Mouse (Mus musculus): ENCODE measurements around the gene Mta1. TPM values are rescaled to one million over a fixed set of nuclear protein-coding genes. Genes with fewer than 3 reads are reported as not detected.

Gene Mta1
- polyA plus RNA-seq, 1 experiment from 2014 or later, result 11.3 TPM

DNA sequence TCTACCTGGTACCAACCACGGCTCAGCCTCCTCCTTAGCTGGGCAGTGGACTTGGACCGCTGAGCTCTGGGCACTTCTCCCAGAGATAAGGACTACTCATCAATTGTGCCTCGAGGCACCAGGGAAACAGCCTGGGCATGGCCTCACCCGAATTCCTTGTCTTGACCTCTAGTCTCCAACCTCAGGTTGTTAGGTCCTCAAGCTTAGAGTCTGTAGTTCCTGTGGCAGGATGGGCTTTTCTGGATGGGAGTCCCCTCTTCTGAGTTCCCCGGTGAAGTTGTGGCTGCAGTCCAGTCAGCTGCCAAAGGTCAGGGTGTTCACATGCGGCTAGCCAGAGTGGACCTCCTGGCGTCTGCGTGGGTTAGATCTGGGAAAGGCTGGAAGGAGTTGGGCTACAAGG is 53.0 kb downstream of the Mta1 start:
- ATAC-seq (ENCODE audit: insufficient number of reproducible peaks, low FRiP score), result no peak
- 53% methylated on average over 8 of the region's 8 CpGs for WGBS
- Histone ChIP-seq H3K27me3 (replicated peaks) (no peaks in the 10 kb centered on the region), H3K4me1 (replicated peaks) (peaks cover 86% of the 10 kb centered on the region), H3K4me3 (no peak overlapping the region; the same call in 1 of the 2 replicates), H3K9ac (no peak overlapping the region), H3K9me3 (replicated peaks) (no peaks in the 10 kb centered on the region), H3K4me2 (peak overlapping the region; percentile 82), H3K36me3 (peaks cover 5% of the 10 kb centered on the region; the same call in 1 of the 2 replicates), H3K27ac (ENCODE audit: poor library complexity, severe bottlenecking) (no peak overlapping the region)

DNA sequence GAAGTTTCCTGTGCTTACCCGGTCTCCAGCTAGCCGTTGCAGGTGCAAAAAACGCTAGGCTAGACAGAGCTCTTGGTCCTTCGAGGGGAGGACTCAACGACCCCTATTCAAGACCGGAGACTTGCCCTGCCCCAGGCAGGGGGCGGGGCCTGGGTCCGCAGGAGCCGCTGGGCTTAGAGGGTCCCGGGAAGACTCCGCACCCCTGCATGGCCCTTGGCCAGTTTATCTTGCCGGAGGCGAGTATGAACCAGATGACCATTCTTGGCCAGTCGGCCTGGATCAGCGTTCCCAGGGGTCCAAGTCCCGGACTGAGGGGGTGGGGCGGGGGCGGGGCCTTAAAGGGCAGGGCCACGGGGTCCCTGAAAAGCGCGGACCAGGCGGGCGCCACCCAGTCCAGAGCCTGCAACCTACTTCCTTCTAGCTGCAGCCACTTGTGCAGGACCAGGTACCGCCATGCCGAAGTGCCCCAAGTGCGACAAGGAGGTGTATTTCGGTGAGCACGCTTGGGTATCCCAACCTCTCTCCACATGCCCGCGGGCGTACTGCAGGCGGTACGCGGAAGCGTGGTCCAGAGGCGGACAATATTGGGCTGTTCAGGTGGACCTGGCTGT is 53.7 kb downstream of the Mta1 start:
- Histone ChIP-seq H3K9ac (peak overlapping the region; percentile 69), H3K36me3 (peaks cover 5% of the 10 kb centered on the region; the same call in 1 of the 2 replicates), H3K27ac (ENCODE audit: poor library complexity, severe bottlenecking) (0 out of 2 replicates have a peak overlapping the region, but pooled peaks have one; percentile 2), H3K9me3 (replicated peaks) (no peaks in the 10 kb centered on the region), H3K4me2 (peak overlapping the region; percentile 82), H3K27me3 (replicated peaks) (no peaks in the 10 kb centered on the region), H3K4me3 (peak overlapping the region; percentile 62), H3K4me1 (replicated peaks) (peaks cover 81% of the 10 kb centered on the region)
- ATAC-seq (ENCODE audit: insufficient number of reproducible peaks, low FRiP score), result no peak
- WGBS, result under 1% methylated on average over 36 of the region's 36 CpGs

DNA sequence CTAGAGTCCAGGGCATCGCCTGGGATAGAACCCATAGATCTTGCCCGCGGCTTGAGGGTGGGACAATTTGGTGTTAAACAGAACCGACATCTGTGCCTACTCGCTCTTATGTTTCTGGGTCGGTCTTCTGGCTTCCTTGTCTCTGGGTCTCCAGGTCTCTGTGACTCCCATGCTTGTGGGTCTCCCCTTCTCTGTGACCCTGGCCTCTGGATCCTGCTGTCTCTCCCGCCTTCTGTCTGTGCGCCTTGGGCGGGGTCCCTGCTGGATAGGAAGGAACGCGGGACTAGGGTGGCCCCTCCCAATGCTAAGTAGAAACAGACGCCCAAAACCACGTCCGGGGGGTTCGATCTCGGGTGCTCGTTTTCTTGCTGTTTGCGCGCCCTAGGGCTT is 54.2 kb downstream of the Mta1 start:
- Histone ChIP-seq H3K9me3 (replicated peaks) (no peaks in the 10 kb centered on the region), H3K9ac (peak overlapping the region; percentile 69), H3K27ac (ENCODE audit: poor library complexity, severe bottlenecking) (0 out of 2 replicates have a peak overlapping the region, but pooled peaks have one; percentile 2), H3K4me2 (peak overlapping the region; percentile 82), H3K4me3 (peak overlapping the region; percentile 62), H3K4me1 (replicated peaks) (peaks cover 81% of the 10 kb centered on the region), H3K36me3 (peaks cover 5% of the 10 kb centered on the region; the same call in 1 of the 2 replicates), H3K27me3 (replicated peaks) (no peaks in the 10 kb centered on the region)
- no peak for ATAC-seq (ENCODE audit: insufficient number of reproducible peaks, low FRiP score)
- 11% methylated on average over 19 of the region's 19 CpGs for WGBS

DNA sequence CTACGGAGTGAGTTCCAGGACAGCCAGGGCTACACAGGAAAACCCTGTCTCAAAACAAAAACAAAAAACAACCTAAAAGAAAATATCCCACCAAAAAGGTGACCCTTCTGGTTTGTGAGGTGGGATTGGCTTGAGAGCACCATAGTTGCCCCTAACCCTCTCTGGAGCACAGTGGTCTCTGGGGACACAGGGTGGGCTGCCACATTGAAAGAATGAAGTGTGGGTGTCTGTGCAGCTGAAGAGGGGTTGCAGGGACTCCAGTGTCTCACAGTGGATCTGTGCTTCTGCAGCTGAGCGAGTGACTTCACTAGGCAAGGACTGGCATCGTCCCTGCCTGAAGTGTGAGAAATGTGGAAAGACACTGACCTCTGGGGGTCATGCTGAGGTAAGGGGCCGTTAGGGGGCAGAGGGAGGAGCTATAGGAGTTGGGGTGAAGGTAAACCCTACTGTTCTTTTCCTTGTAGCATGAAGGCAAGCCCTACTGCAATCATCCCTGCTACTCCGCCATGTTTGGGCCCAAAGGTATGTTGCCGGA is 55.0 kb downstream of the Mta1 start:
- WGBS, result 72% methylated on average over 6 of the region's 6 CpGs
- no peak overlapping the region for H3K27ac ChIP-seq (ENCODE audit: poor library complexity, severe bottlenecking)
- peak overlapping the region; percentile 62 for H3K4me3 ChIP-seq
- H3K9me3 ChIP-seq (replicated peaks), result no peaks in the 10 kb centered on the region
- no peak for ATAC-seq (ENCODE audit: insufficient number of reproducible peaks, low FRiP score)
- no peaks in the 10 kb centered on the region for H3K27me3 ChIP-seq (replicated peaks)
- peaks cover 77% of the 10 kb centered on the region for H3K4me1 ChIP-seq (replicated peaks)
- no peak overlapping the region for H3K9ac ChIP-seq
- H3K36me3 ChIP-seq, result peaks cover 6% of the 10 kb centered on the region; the same call in 1 of the 2 replicates
- H3K4me2 ChIP-seq, result peak overlapping the region; percentile 82

DNA sequence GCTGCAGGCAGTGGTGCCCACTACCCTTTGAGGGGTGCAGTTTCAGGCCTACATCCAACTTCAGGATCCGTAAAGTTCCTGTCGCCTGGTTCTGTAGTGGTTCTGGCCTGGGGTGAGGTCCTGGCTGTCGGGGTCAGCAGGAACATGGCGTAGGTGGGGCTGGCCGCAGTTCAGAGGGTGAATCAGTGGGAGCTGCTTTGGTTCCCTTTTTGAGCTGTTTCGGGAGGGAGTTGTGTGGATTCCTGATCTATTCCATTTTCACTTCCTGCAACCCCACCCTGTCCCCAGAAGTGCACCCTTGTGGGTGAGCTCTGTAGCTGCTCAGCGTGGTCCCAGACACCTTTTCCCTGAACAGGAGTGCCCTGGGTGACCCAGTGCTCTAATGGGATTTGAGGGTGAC is 55.9 kb downstream of the Mta1 start:
- peaks cover 67% of the 10 kb centered on the region for H3K4me1 ChIP-seq (replicated peaks)
- no peaks in the 10 kb centered on the region for H3K27me3 ChIP-seq (replicated peaks)
- H3K27ac ChIP-seq (ENCODE audit: poor library complexity, severe bottlenecking), result no peak overlapping the region
- H3K36me3 ChIP-seq, result peaks cover 10% of the 10 kb centered on the region; the same call in 1 of the 2 replicates
- H3K9ac ChIP-seq, result 0 out of 2 replicates have a peak overlapping the region, but pooled peaks have one; percentile 23
- ATAC-seq (ENCODE audit: insufficient number of reproducible peaks, low FRiP score), result no peak
- no peak overlapping the region for H3K4me3 ChIP-seq
- 93% methylated on average over 7 of the region's 7 CpGs for WGBS
- H3K4me2 ChIP-seq, result no peak overlapping the region
- no peaks in the 10 kb centered on the region for H3K9me3 ChIP-seq (replicated peaks)

DNA sequence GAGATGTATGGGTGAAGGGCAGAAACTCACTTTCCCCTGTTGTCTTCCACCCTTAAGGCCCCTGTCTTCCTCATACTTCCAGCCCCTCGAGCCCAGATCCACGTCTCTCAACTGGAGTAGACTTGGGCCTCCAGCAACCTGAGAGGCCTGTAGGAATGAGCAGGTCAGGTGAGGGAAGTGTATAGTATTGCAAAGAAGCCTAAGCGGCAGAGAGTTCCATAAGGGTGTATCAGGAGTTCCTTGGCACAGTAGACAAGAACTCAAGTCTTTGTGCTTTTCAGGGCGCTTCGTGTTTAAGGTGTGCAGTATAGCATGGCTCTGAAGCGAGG is 56.6 kb downstream of the Mta1 start:
- Histone ChIP-seq H3K4me3 (peak overlapping the region; percentile 47), H3K4me1 (replicated peaks) (peaks cover 61% of the 10 kb centered on the region), H3K4me2 (peak overlapping the region; percentile 86), H3K27ac (ENCODE audit: poor library complexity, severe bottlenecking) (no peak overlapping the region), H3K36me3 (peaks cover 10% of the 10 kb centered on the region; the same call in 1 of the 2 replicates), H3K27me3 (replicated peaks) (no peaks in the 10 kb centered on the region), H3K9me3 (replicated peaks) (no peaks in the 10 kb centered on the region), H3K9ac (peak overlapping the region; percentile 70; the same call in 1 of the 2 replicates)
- no peak for ATAC-seq (ENCODE audit: insufficient number of reproducible peaks, low FRiP score)
- WGBS, result 77% methylated on average over 6 of the region's 6 CpGs

DNA sequence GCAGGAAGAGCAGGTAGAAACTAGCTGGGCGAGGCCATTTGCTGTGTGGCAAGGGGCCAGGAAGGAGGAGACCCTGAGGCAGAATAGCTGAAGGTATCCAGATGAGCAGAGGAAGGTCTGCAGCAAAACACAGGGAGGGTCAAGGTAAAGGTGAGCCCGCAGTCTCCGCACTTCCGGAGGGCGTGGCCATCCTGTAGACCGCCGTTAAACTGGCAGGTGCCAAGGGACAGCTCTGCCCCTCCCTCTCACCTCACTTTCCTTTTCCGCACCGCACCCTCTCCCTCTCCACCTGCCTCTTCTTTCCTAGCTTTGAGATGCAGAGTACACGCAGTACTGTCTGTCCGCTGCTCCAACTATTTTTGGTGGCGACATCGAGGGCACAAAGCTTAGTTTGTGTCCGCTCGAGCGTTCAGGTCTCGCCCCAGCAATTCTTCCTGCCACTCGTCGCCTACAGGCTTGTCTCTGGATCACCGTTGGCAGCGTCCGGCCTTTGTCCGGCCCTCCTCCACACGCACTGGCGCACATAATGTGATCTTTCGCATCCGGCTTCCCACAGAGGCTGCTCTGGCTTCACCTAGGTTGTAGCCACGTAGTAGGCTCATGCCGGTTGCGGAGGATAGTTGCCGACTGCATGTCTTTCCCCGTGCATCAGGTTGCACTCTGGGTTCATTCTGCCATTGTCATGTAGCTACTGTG is 57.1 kb downstream of the Mta1 start:
- Histone ChIP-seq H3K4me2 (peak overlapping the region; percentile 86), H3K27ac (ENCODE audit: poor library complexity, severe bottlenecking) (peak overlapping the region; percentile 82), H3K4me1 (replicated peaks) (peaks cover 57% of the 10 kb centered on the region), H3K36me3 (peaks cover 10% of the 10 kb centered on the region; the same call in 1 of the 2 replicates), H3K4me3 (peak overlapping the region; percentile 47), H3K27me3 (replicated peaks) (no peaks in the 10 kb centered on the region), H3K9ac (peak overlapping the region; percentile 70), H3K9me3 (replicated peaks) (no peaks in the 10 kb centered on the region)
- 4% methylated on average over 31 of the region's 32 CpGs for WGBS
- peak; percentile 1; the same call in 1 of the 2 replicates for ATAC-seq (ENCODE audit: insufficient number of reproducible peaks, low FRiP score)

DNA sequence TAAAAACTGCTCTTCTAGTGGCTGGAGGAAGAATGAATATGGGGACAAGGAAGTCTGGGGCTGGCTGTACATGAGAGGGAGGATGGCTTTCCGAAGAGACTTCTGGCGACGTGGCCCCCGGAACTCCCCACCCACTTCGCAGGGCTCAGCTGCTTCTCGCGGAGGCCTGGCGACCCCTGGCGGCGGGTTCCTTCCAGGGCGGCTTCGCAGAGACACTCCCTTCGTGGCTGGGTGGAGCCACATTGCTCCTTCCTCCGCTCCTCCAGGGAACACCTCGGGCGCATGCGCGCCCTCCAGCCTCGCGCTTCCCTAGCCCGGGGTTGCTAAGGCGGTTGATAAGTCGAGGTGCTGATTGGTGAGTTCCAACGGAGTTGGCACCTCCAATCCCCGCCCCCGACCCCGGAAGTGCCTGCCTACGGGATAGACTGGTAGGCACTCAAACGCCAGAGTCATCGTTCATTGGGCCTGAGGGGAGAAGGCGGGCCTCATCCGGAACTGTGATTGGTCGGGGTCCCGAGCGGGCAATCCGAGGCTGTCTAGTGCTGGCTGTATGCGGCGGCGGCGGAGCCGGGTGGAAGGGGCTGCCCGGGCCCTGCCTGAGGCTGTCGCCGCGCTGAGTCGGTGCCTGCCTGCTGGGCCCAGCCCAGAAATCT is 57.9 kb downstream of the Mta1 start, which contains the start of gene Tedc1:
Gene Tedc1, plus strand, starts transcription at position 535 of the 653 bp plus-strand sequence.
- H3K4me1 ChIP-seq (replicated peaks), result peaks cover 49% of the 10 kb centered on the region
- peak within 1 kb of the TSS; percentile 70 for H3K9ac ChIP-seq
- H3K4me3 ChIP-seq, result peak within 1 kb of the TSS; percentile 55
- no peaks in the 10 kb centered on the region for H3K27me3 ChIP-seq (replicated peaks)
- under 1% methylated on average over 46 of the region's 46 CpGs for WGBS
- no peaks in the 10 kb centered on the region for H3K9me3 ChIP-seq (replicated peaks)
- H3K27ac ChIP-seq (ENCODE audit: poor library complexity, severe bottlenecking), result peak within 1 kb of the TSS; percentile 82
- ATAC-seq (ENCODE audit: insufficient number of reproducible peaks, low FRiP score), result peak; percentile 94
- H3K36me3 ChIP-seq, result peaks cover 11% of the 10 kb centered on the region; the same call in 1 of the 2 replicates
- peak within 1 kb of the TSS; percentile 86 for H3K4me2 ChIP-seq

DNA sequence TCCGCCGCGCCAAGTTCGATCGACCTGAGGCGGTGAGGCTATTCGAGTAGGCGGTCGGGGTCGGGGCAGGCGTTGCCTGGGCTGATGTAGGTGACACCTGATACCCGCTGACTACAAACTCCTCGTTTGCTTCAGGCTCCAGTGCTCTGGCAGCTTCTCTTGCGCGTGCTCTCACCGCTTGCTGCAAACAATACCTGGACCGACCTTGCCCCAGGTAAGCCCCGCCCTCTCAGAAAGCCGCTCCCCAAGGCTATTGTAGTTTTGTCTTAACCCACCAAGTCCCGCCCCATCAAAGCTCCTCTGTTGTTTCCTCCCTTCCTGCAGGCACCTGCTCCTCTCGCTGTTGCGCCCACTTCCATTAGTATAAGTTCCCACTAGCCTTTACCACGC is 58.5 kb downstream of the Mta1 start:
- peaks cover 44% of the 10 kb centered on the region for H3K4me1 ChIP-seq (replicated peaks)
- H3K36me3 ChIP-seq, result peaks cover 16% of the 10 kb centered on the region
- H3K27ac ChIP-seq (ENCODE audit: poor library complexity, severe bottlenecking), result no peak overlapping the region
- peak overlapping the region; percentile 55 for H3K4me3 ChIP-seq
- H3K9ac ChIP-seq, result peak overlapping the region; percentile 56
- peak overlapping the region; percentile 85 for H3K4me2 ChIP-seq
- no peak for ATAC-seq (ENCODE audit: insufficient number of reproducible peaks, low FRiP score)
- H3K27me3 ChIP-seq (replicated peaks), result no peaks in the 10 kb centered on the region
- WGBS, result 1% methylated on average over 23 of the region's 23 CpGs
- H3K9me3 ChIP-seq (replicated peaks), result no peaks in the 10 kb centered on the region

DNA sequence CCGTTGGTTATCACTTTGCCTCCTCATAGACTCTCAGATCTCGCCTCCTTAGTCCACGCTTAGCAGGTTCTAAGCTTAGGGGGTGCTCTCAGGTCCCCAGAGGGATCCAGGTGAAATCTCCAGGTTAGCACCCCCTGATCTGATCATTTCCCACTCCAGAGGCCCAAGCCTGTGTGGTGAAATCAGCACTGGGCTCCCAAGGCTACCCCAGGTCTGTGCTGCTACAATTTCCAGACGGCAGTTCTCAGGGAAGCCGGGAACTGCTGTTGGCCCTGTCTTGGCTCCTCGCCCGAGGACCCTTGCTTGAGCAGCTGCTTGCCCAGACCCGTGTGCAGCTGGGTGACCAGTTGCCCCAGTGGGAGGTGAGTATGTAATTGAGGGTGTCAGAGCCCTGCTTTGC is 58.9 kb downstream of the Mta1 start:
- Histone ChIP-seq H3K9me3 (replicated peaks) (no peaks in the 10 kb centered on the region), H3K4me1 (replicated peaks) (peaks cover 41% of the 10 kb centered on the region), H3K4me2 (peak overlapping the region; percentile 85), H3K27ac (ENCODE audit: poor library complexity, severe bottlenecking) (no peak overlapping the region), H3K27me3 (replicated peaks) (no peaks in the 10 kb centered on the region), H3K36me3 (peaks cover 21% of the 10 kb centered on the region), H3K9ac (peak overlapping the region; percentile 56), H3K4me3 (peak overlapping the region; percentile 55)
- ATAC-seq (ENCODE audit: insufficient number of reproducible peaks, low FRiP score), result no peak
- 38% methylated on average over 8 of the region's 8 CpGs for WGBS

DNA sequence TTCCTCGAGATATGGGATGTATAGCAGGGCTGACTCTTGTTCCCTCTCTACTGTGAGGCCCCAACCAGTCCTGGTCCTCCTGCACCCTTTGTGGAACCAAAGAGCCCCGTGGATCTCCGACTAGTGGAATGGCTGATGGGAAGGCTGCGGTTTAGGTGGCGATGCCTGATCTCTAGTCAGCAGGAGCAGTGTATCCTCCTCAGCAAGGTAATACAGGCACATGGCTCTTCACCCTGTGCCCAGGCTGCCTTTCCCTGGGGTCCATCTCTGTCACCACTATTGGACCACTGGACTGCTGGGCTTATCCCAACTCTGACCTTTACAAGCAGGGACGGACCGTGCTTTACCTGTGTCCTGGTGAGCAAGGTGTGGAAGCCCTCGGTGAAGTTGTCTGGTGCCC is 59.4 kb downstream of the Mta1 start:
- Histone ChIP-seq H3K27me3 (replicated peaks) (no peaks in the 10 kb centered on the region), H3K9ac (no peak overlapping the region), H3K27ac (ENCODE audit: poor library complexity, severe bottlenecking) (no peak overlapping the region), H3K9me3 (replicated peaks) (no peaks in the 10 kb centered on the region), H3K4me1 (replicated peaks) (peaks cover 36% of the 10 kb centered on the region), H3K36me3 (peaks cover 26% of the 10 kb centered on the region), H3K4me3 (no peak overlapping the region), H3K4me2 (peak overlapping the region; percentile 85; the same call in 1 of the 2 replicates)
- ATAC-seq (ENCODE audit: insufficient number of reproducible peaks, low FRiP score), result no peak
- 86% methylated on average over 8 of the region's 8 CpGs for WGBS

Data from heart, embryonic 12.5 days (tissue).